Mouse (Mus musculus) intestine, postnatal 0 days (tissue): Measurements from ENCODE around the gene Supt6. TPM values are rescaled to one million over a fixed set of nuclear protein-coding genes. Genes with fewer than 3 reads are reported as not detected.

Source experiments
- ATAC-seq: fragments of 200-750 bp; cut with Nextera tagmentation; 2 replicates; pipeline ENCODE4 v1.8.0; 2017; ENCODE audit warnings: mild to moderate bottlenecking, moderate TSS enrichment, moderate library complexity
- H3K27ac ChIP-seq: fragments of 300-500 bp; sonication (generic); 2 replicates; pipeline ENCODE4 v1.5.1; 2014; ENCODE audit warnings: mild to moderate bottlenecking, low read depth, low read length, moderate library complexity
- H3K27me3 ChIP-seq: fragments of 300-500 bp; sonication (generic); replicated peaks from 2 replicates; pipeline ENCODE4 v1.6.1; 2014; ENCODE audit warnings: low read length, mixed read lengths; ENCODE audit not compliant: control insufficient read depth, insufficient read depth
- H3K36me3 ChIP-seq: fragments of 300-500 bp; sonication (generic); 2 replicates; pipeline ENCODE4 v1.6.1; 2014; ENCODE audit warnings: mild to moderate bottlenecking, moderate library complexity; ENCODE audit not compliant: control insufficient read depth, insufficient read depth
- H3K4me1 ChIP-seq: fragments of 300-500 bp; sonication (generic); replicated peaks from 2 replicates; pipeline ENCODE4 v1.6.1; 2014; ENCODE audit warnings: antibody characterized with exemption, low read length, mixed read lengths; ENCODE audit not compliant: control insufficient read depth, insufficient read depth
- H3K4me2 ChIP-seq: fragments of 300-500 bp; sonication (generic); replicated peaks from 2 replicates; pipeline ENCODE4 v1.6.1; 2014; ENCODE audit warnings: low read depth, mild to moderate bottlenecking, moderate library complexity
- H3K4me3 ChIP-seq: fragments of 300-500 bp; sonication (generic); 2 replicates; pipeline ENCODE4 v1.5.1; 2014; ENCODE audit warnings: low read depth, low read length
- H3K9ac ChIP-seq: fragments of 300-500 bp; sonication (generic); 2 replicates; pipeline ENCODE4 v1.6.1; 2014; ENCODE audit warnings: mild to moderate bottlenecking, low read depth, low read length
- H3K9me3 ChIP-seq: fragments of 300-500 bp; sonication (generic); 2 replicates; pipeline ENCODE4 v1.6.1; 2016; ENCODE audit warnings: mixed run types; ENCODE audit not compliant: control insufficient read depth
- CTCF ChIP-seq: sonication (generic); IDR thresholded peaks from 2 replicates; pipeline ENCODE4 v1.5.1; 2016; ENCODE audit warnings: low read depth, mild to moderate bottlenecking, control low read depth, antibody characterized with exemption, moderate library complexity
- WGBS: fragments of 180-500 bp; shearing (Covaris S2); extraction: QIAGEN DNeasy Blood & Tissue Kit; methylation state at CpG from one replicate; pipeline ENCODE4 v1.1.7; 2014; 5-methylcytosine and 5-hydroxymethylcytosine counted together
- polyA plus RNA-seq: library from polyadenylated mRNA; unstranded; fragments of >200 nt; fragmentation: Nextera tagmentation; extraction: Ambion mirVana; gene quantifications from 2 replicates; pipeline ENCODE4 v1.2.1, GENCODE M21; 2015

Gene Supt6
- polyA plus RNA-seq = 8.8 and 9.5 TPM in 2 replicates

- Histone ChIP-seq H3K4me2 (peak within 1 kb of the TSS; percentile 72), H3K9me3 (no peaks in the 10 kb centered on the region), H3K27me3 (no peaks in the 10 kb centered on the region), H3K27ac (peak within 1 kb of the TSS; percentile 93), H3K36me3 (peaks cover 13% of the 10 kb centered on the region), H3K4me1 (peaks cover 5% of the 10 kb centered on the region), H3K9ac (peak within 1 kb of the TSS; percentile 82), H3K4me3 (peak within 1 kb of the TSS; percentile 72)
- ATAC-seq = peak; percentile 87
- under 1% methylated on average over 50 of the region's 50 CpGs for WGBS
- no peak for TF ChIP-seq CTCF
Observed at GRCm38 (mm10) chr11:78245627-78246317, at the start of gene Supt6, which contains the start of gene Sdf2. Supt6 (minus strand) TSS chr11:78245987. Sdf2 (plus strand) TSS chr11:78245746.

DNA sequence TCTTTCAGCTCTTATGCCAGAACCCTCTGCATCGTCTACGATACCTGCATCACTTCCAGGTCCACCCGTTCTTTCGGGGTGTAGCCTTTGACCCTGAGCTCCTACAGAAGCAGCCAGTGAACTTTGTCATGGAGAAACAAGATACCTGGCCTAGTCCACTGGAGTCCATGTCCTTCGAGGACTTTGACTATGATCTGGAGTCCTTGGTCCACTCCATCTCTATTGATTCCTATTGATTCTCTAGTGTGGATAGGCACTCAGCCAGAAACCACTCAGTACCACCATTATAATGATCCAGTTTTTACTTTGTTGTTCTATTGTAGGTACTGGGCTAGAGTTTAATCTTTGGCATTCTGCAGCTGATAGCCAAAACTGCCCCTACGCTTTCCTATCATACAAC, 48.8 kb upstream of the Supt6 start:
- H3K4me3 ChIP-seq = no peak overlapping the region
- H3K4me1 ChIP-seq = no peaks in the 10 kb centered on the region
- 78% methylated on average over 6 of the region's 6 CpGs for WGBS
- no peak overlapping the region for H3K4me2 ChIP-seq
- H3K9ac ChIP-seq = no peak overlapping the region
- TF ChIP-seq CTCF = no peak
- H3K9me3 ChIP-seq = no peaks in the 10 kb centered on the region
- H3K36me3 ChIP-seq = peaks cover 28% of the 10 kb centered on the region
- 0 out of 2 replicates have a peak, but pooled peaks have one; percentile 33 for ATAC-seq
- no peaks in the 10 kb centered on the region for H3K27me3 ChIP-seq
- no peak overlapping the region for H3K27ac ChIP-seq

- H3K27me3 ChIP-seq = no peaks in the 10 kb centered on the region
- no peak within 1 kb of the TSS for H3K4me2 ChIP-seq
- H3K27ac ChIP-seq = no peak within 1 kb of the TSS
- WGBS = 93% methylated on average over 4 of the region's 4 CpGs
- no peaks in the 10 kb centered on the region for H3K9me3 ChIP-seq
- no peak within 1 kb of the TSS for H3K9ac ChIP-seq
- no peak for ATAC-seq
- TF ChIP-seq CTCF = no peak
- H3K36me3 ChIP-seq = peaks cover 66% of the 10 kb centered on the region
- no peaks in the 10 kb centered on the region for H3K4me1 ChIP-seq
- H3K4me3 ChIP-seq = no peak within 1 kb of the TSS
Observed at GRCm38 (mm10) chr11:78290654-78291053, 44.9 kb upstream of the Supt6 start, which contains the start of gene BC030499. BC030499 (plus strand) TSS chr11:78290841.

- no peak overlapping the region for H3K9ac ChIP-seq
- no peak overlapping the region for H3K4me2 ChIP-seq
- H3K27ac ChIP-seq = peak overlapping the region; percentile 1; the same call in 1 of the 2 replicates
- H3K27me3 ChIP-seq = no peaks in the 10 kb centered on the region
- peaks cover 80% of the 10 kb centered on the region for H3K36me3 ChIP-seq
- no peak for TF ChIP-seq CTCF
- H3K4me1 ChIP-seq = no peaks in the 10 kb centered on the region
- WGBS = 52% methylated on average over 7 of the region's 7 CpGs
- H3K9me3 ChIP-seq = no peaks in the 10 kb centered on the region
- peak; percentile 44; the same call in 1 of the 2 replicates for ATAC-seq
- no peak overlapping the region for H3K4me3 ChIP-seq
Observed at GRCm38 (mm10) chr11:78289146-78289763, 43.5 kb upstream of the Supt6 start.

GRCm38 (mm10) chr11:78279586-78279985, 33.8 kb upstream of the Supt6 start:
- ATAC-seq = no peak
- Histone ChIP-seq H3K36me3 (peaks cover 96% of the 10 kb centered on the region), H3K9me3 (no peaks in the 10 kb centered on the region), H3K27me3 (no peaks in the 10 kb centered on the region), H3K4me1 (no peaks in the 10 kb centered on the region), H3K27ac (no peak overlapping the region), H3K9ac (no peak overlapping the region), H3K4me3 (no peak overlapping the region), H3K4me2 (no peak overlapping the region)
- TF ChIP-seq CTCF = no peak
- WGBS = 91% methylated on average over 4 of the region's 4 CpGs

GRCm38 (mm10) chr11:78278853-78279252, 33.1 kb upstream of the Supt6 start:
- WGBS = 65% methylated on average over 7 of the region's 7 CpGs

More at GRCm38 (mm10) chr11:78278853-78279252, 33.1 kb upstream of the Supt6 start:
- Histone ChIP-seq H3K27ac (no peak overlapping the region), H3K9ac (no peak overlapping the region), H3K9me3 (no peaks in the 10 kb centered on the region), H3K4me1 (no peaks in the 10 kb centered on the region), H3K4me2 (no peak overlapping the region), H3K36me3 (peaks cover 96% of the 10 kb centered on the region), H3K4me3 (no peak overlapping the region), H3K27me3 (no peaks in the 10 kb centered on the region)
- TF ChIP-seq CTCF = no peak
- ATAC-seq = no peak
